Mouse (Mus musculus) left cerebral cortex, adult 2 months (tissue): ENCODE measurements at regions not wholly inside any gene's neighbourhood (a gene's known extent, or its start where the extent isn't known, plus 50 kb on each side); places are given as distances from the start of the nearest gene placed in this dataset.
A peak's percentile ranks its signal among the peaks of the same experiment; 100 is the strongest.

Source experiments
- DNase-seq, 2 experiments: peaks; one replicate each; pipeline ENCODE4 v3.0.0; 2021 to 2022; ENCODE audit warnings: low spot score in 2 of 2, mixed read lengths in 1 of 2; ENCODE audit errors: extremely low spot score in 1 of 2
- H3K27ac ChIP-seq: fragments of 200-600 bp; 2 replicates; pipeline ENCODE4 v1.8.1; 2022
- H3K4me3 ChIP-seq: fragments of 200-600 bp; 2 replicates; pipeline ENCODE4 v1.8.1; 2022
- CTCF ChIP-seq: fragments of 200-600 bp; IDR thresholded peaks from 2 replicates; pipeline ENCODE4 v1.8.1; 2022; ENCODE audit warnings: antibody characterized with exemption, mild to moderate bottlenecking, moderate library complexity
- intact Hi-C: fragments of 180-260 bp; cut with DNase I; formaldehyde crosslinking; loops from one replicate; pipeline ENCODE4 v1.15.1; 2025

DNA sequence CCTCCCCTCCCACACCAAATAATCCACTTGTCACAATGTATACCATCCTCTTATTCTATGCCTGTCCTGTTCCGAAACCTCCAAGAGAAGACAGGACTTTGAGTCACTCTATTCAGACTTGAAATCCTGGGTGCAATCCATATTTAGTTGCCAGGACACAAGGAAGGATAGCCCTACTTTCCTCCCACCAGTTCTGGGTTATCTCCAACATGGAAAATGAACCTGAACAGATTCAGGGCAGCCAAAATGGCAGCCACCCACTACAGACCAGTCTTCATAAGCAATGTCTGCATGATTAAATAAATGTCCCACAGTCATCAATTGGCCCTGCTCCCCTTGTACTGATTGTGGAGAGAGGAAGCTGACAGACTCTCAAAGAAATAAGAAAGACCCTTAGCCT is 110.6 kb upstream of the Adra1d start:
- H3K4me3 ChIP-seq: no peak overlapping the region
- TF ChIP-seq CTCF: no peak
- DNase-seq: peak in 1 of 2 experiments; percentile 50
- H3K27ac ChIP-seq: peak overlapping the region; percentile 85
- intact Hi-C loops: loop anchor here (1.0 to 2.0 kb wide), 5 partner anchors 14 to 110 kb away; partner anchors contain the start of gene Adra1d

DNA sequence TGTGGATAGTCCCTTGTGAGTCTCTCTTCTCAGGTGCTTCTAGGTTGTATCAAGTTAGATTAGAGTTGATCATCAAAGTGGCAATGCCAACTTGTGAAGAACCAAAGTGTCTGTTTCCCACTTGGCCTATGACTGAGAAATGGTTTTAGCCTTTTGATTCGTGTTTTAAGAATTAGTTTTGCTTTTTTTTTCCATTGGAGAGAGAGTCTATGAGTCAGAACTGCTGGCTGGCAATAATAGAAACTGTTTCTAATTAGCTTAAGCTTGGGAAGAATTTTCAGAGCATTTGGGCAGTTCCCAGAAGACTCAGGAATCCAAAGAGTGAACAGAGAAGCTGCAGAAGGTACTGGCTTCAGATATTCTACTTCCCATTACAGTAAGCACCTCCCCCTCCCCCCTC is 110.1 kb upstream of the Adra1d start:
- H3K4me3 ChIP-seq: no peak overlapping the region
- intact Hi-C loops: loop anchor here (1.0 to 2.0 kb wide), 5 partner anchors 15 to 109 kb away; partner anchors contain the start of gene Adra1d
- no peak for DNase-seq
- TF ChIP-seq CTCF: no peak
- peak overlapping the region; percentile 89 for H3K27ac ChIP-seq

DNA sequence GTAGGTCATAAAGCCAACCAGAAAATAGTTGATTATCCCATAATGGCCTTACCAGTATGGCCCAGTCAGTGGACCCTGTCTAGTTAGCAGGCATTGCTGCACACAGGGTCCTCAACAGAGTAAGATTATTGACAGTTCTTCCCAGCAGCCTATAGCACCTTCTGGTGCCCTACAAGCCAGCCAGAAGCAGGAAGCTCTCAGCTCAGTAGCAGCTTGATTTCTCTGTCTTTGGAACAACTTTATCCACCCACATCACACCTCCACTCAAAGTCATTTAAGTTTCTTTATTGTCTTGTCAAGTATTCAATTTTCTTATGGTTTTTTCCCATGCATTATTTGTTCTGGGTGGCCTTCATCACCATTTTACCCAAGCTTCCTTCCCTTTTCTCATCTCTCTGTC is 108.8 kb upstream of the Adra1d start:
- no peak for DNase-seq
- Histone ChIP-seq H3K4me3 (no peak overlapping the region), H3K27ac (peak overlapping the region; percentile 89)
- intact Hi-C loops: loop anchor here (2.0 kb wide), 1 partner anchor 142 kb away; no protein-coding TSS in a partner anchor
- TF ChIP-seq CTCF: no peak

- peak overlapping the region; percentile 64 for H3K27ac ChIP-seq
- no peak for DNase-seq
- H3K4me3 ChIP-seq: no peak overlapping the region
- TF ChIP-seq CTCF: no peak
- intact Hi-C loops: no loop called here
Observed at GRCm38 (mm10) chr2:131667874-131668273, 105.8 kb upstream of the Adra1d start.

GRCm38 (mm10) chr2:131666841-131667364 is 104.8 kb upstream of the Adra1d start:
- H3K27ac ChIP-seq: peak overlapping the region; percentile 64
- intact Hi-C loops: no loop called here

DNA sequence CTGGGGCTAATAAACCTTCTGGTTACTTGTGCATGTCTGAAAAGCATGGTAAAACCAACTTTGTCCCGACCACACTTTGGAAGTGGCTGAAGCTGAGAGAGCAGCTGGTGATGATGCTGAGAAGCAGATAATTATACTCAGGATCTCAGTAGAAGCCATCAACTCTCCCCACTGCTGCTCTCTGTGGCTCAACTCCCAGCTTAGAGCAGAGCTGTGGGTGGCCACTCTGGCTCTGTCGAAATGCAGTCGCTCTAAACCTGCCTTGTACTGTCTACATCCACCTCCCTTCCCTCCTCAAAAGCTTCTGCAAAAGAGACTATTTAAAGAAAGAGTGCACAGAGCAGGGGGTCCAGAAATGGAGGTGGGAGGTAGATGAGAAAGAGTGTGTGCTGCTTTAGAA is 102.5 kb upstream of the Adra1d start:
- TF ChIP-seq CTCF: no peak
- Histone ChIP-seq H3K4me3 (no peak overlapping the region), H3K27ac (peak overlapping the region; percentile 81)
- peak in 1 of 2 experiments; percentile 52 for DNase-seq
- intact Hi-C loops: loop anchor here (2.0 kb wide), 1 partner anchor 102 kb away; the partner anchor contains the start of gene Adra1d

More at GRCm38 (mm10) chr2:131666841-131667364, 104.8 kb upstream of the Adra1d start:
- no peak for DNase-seq
- H3K4me3 ChIP-seq: no peak overlapping the region
- no peak for TF ChIP-seq CTCF

- DNase-seq: no peak
- Histone ChIP-seq H3K4me3 (no peak overlapping the region), H3K27ac (no peak overlapping the region)
- intact Hi-C loops: no loop called here
- TF ChIP-seq CTCF: no peak
Observed at GRCm38 (mm10) chr2:131663199-131663809, 101.2 kb upstream of the Adra1d start.

DNA sequence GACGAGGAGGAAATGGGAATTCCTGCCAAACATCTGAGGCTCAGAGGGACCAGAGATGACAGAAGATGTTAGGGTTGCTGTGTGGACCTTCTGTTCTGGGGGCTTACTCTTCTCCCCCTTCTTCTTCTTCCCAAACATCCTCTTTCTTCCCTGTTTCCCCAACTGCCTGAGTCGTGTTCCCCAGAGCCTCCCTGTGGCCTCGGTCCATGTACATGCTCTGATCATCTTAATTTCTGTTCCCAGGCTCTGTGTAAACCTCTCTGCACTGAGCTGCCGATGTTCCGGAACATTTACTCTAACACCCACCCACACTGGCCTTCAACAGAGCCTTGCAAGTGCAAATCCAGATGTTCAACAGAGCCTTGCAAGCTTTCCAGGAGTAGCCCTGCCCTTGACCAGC is 90.1 kb upstream of the Adra1d start:
- intact Hi-C loops: no loop called here
- H3K27ac ChIP-seq: no peak overlapping the region
- TF ChIP-seq CTCF: no peak
- no peak overlapping the region for H3K4me3 ChIP-seq
- no peak for DNase-seq

GRCm38 (mm10) chr2:131650611-131651153 is 88.6 kb upstream of the Adra1d start:
- TF ChIP-seq CTCF: no peak
- peak overlapping the region; percentile 71 for H3K27ac ChIP-seq
- H3K4me3 ChIP-seq: no peak overlapping the region
- no peak for DNase-seq
- intact Hi-C loops: loop anchor here (2.0 kb wide), 1 partner anchor 22 kb away; no protein-coding TSS in a partner anchor

- TF ChIP-seq CTCF: no peak
- no peak for DNase-seq
- no peak overlapping the region for H3K27ac ChIP-seq
- intact Hi-C loops: no loop called here
- H3K4me3 ChIP-seq: no peak overlapping the region
Observed at GRCm38 (mm10) chr2:131644166-131644858, 82.2 kb upstream of the Adra1d start.

DNA sequence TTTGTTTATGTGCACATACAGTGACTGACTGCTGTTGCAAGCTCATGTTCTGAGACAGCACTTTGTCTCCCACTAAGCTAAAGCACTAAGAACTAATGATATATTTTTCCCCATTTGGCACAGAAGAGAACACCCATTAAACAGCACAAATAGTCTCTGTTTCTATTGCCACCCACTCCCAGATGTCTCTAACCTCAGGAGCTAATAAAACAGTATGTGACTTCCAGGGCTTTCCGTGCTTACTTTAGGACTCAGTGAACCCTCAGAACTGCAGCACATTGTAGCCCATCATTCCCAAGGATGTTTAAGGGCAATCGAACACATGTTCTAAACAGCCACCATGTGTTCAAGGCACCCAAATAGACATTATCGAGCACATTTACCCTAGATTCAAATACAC is 80.4 kb upstream of the Adra1d start:
- Histone ChIP-seq H3K4me3 (no peak overlapping the region), H3K27ac (no peak overlapping the region)
- intact Hi-C loops: no loop called here
- no peak for TF ChIP-seq CTCF
- DNase-seq: no peak

GRCm38 (mm10) chr2:131638996-131639605 is 77.0 kb upstream of the Adra1d start:
- Histone ChIP-seq H3K4me3 (no peak overlapping the region), H3K27ac (no peak overlapping the region)
- intact Hi-C loops: no loop called here
- TF ChIP-seq CTCF: no peak
- no peak for DNase-seq
